Mouse (Mus musculus) MEL (cell line): Measurements from ENCODE around the gene Etv5.

Experiments used
- POLR2A ChIP-seq, 2 experiments: IDR thresholded peaks; 2 replicates each; pipeline ENCODE4 v1.6.1; 2011 to 2012; ENCODE audit warnings: low read length in 2 of 2, mild to moderate bottlenecking in 2 of 2, control low read depth in 1 of 2, improper control_type of control experiment in 1 of 2, low read depth in 1 of 2, moderate library complexity in 1 of 2; ENCODE audit not compliant: control insufficient read depth in 1 of 2, insufficient read depth in 1 of 2, poor library complexity in 1 of 2
- USF2 ChIP-seq, 2 experiments: IDR thresholded peaks; 2 replicates each; pipeline ENCODE4 v1.6.1; 2011 to 2012; ENCODE audit warnings: improper control_type of control experiment in 2 of 2, low read length in 2 of 2, borderline replicate concordance in 1 of 2, inconsistent platforms in 1 of 2, low read depth in 1 of 2, mild to moderate bottlenecking in 1 of 2; ENCODE audit not compliant: insufficient read depth in 1 of 2

GRCm38 (mm10) chr16:22348014-22348413 lies 91.5 kb downstream of the Etv5 start:
- no peak for TF ChIP-seq POLR2A (IDR thresholded peaks at IDR 0.05; ENCODE audit: control insufficient read depth in 1 of 2, insufficient read depth in 1 of 2, low read depth in 1 of 2, low read length in 2 of 2, poor library complexity in 1 of 2)
- TF ChIP-seq USF2 (IDR thresholded peaks at IDR 0.05; ENCODE audit: borderline replicate concordance in 1 of 2, insufficient read depth in 1 of 2, low read depth in 1 of 2, low read length in 2 of 2), result no peak
